Comparison of ENCODE assay signal across 8 mouse cellular contexts in genomic region chr3:121814877-121815548, GRCm38 (mm10). TPM values are rescaled to one million over a fixed set of nuclear protein-coding genes. Genes with fewer than 3 reads are reported as not detected.
DNase-seq lines count a peak whose midpoint lies in the region; ATAC-seq and TF ChIP-seq lines count a peak whose summit lies in the region.

Gene Abcd3, minus strand, starts transcription at chr3:121815302.

- H3K4me1 ChIP-seq in brown adipose tissue, adult 24 weeks (ENCODE audit: control insufficient read depth, insufficient read depth, insufficient read length, low read length), result peaks cover 5% of the 10 kb centered on the region
- H3K4me1 ChIP-seq in heart, embryonic 15.5 days (replicated peaks), result peaks cover 15% of the 10 kb centered on the region
- H3K4me1 ChIP-seq in liver, embryonic 14.5 days (replicated peaks; ENCODE audit: control insufficient read depth in 2 of 2, insufficient read depth in 2 of 2, low read length in 1 of 2), result peaks cover 0 to 5% of the 10 kb centered on the region in 2 experiments; a peak in 1 of 4 replicates
- H3K4me1 ChIP-seq in neural tube, embryonic 11.5 days (ENCODE audit: control insufficient read depth, insufficient read depth, low read length), result peaks cover 10% of the 10 kb centered on the region; the same call in 1 of the 2 replicates
- no peaks in the 10 kb centered on the region for H3K4me1 ChIP-seq in stomach, postnatal 0 days (replicated peaks; ENCODE audit: control insufficient read depth, insufficient read depth)

- peak within 1 kb of the TSS; percentile 93 for H3K9ac ChIP-seq in heart, embryonic 15.5 days
- peak within 1 kb of the TSS; percentile 75 for H3K9ac ChIP-seq in liver, embryonic 14.5 days (replicated peaks)
- peak within 1 kb of the TSS; percentile 92 for H3K9ac ChIP-seq in neural tube, embryonic 11.5 days (ENCODE audit: low read length)
- H3K9ac ChIP-seq in stomach, postnatal 0 days (ENCODE audit: low read length), result peak within 1 kb of the TSS; percentile 97

- DNase-seq in CD4-positive, CD25-positive, alpha-beta regulatory T cell, adult 2 months (ENCODE audit: low read depth, low spot score), result peak; percentile 79
- peak; percentile 57 for DNase-seq in fibroblast of lung, adult 2 months (ENCODE audit: low read depth)
- DNase-seq in kidney, postnatal 25 days, result peak; percentile 89 to 94
- peak; percentile 46 to 57 (median 55) for DNase-seq in liver, embryonic 14.5 days (ENCODE audit: low read depth in 3 of 3, low spot score in 3 of 3)
- DNase-seq in neural tube, embryonic 11.5 days (ENCODE audit: low spot score), result peak; percentile 99
- DNase-seq in stomach, postnatal 0 days (ENCODE audit: low spot score), result peak; percentile 88

- TF ChIP-seq CTCF in liver, embryonic 14.5 days (IDR thresholded peaks at IDR 0.05; ENCODE audit: low read depth), result no peak
- peak; percentile 44 for TF ChIP-seq CTCF in stomach, postnatal 0 days (IDR thresholded peaks at IDR 0.05; ENCODE audit: low read depth)

- peak; percentile 91 for ATAC-seq in heart, embryonic 15.5 days (replicated peaks; ENCODE audit: insufficient number of reproducible peaks, insufficient read depth, low FRiP score, low read depth)
- peak; percentile 90 for ATAC-seq in liver, embryonic 14.5 days (ENCODE audit: insufficient read depth)
- peak; percentile 94 for ATAC-seq in neural tube, embryonic 11.5 days (ENCODE audit: insufficient read depth, low FRiP score, low TSS enrichment)
- peak; percentile 83 for ATAC-seq in stomach, postnatal 0 days (ENCODE audit: low FRiP score, low TSS enrichment)

- H3K36me3 ChIP-seq in heart, embryonic 15.5 days, result no peaks in the 10 kb centered on the region
- no peaks in the 10 kb centered on the region for H3K36me3 ChIP-seq in liver, embryonic 14.5 days (replicated peaks; ENCODE audit: control insufficient read depth, insufficient read depth, low read depth)
- H3K36me3 ChIP-seq in neural tube, embryonic 11.5 days (ENCODE audit: control insufficient read depth, insufficient read depth, low read length), result no peaks in the 10 kb centered on the region
- H3K36me3 ChIP-seq in stomach, postnatal 0 days (ENCODE audit: control insufficient read depth, insufficient read depth, low read length), result no peaks in the 10 kb centered on the region

- peak within 1 kb of the TSS; percentile 93 for H3K4me3 ChIP-seq in brown adipose tissue, adult 24 weeks (ENCODE audit: insufficient read depth, low read depth, low read length)
- H3K4me3 ChIP-seq in heart, embryonic 15.5 days, result peak within 1 kb of the TSS; percentile 88
- H3K4me3 ChIP-seq in liver, embryonic 14.5 days (ENCODE audit: insufficient read depth in 1 of 2, low read depth in 2 of 2, low read length in 2 of 2), result peak within 1 kb of the TSS; percentile 83 to 88
- peak within 1 kb of the TSS; percentile 82 for H3K4me3 ChIP-seq in neural tube, embryonic 11.5 days (ENCODE audit: low read depth, low read length)
- H3K4me3 ChIP-seq in stomach, postnatal 0 days (ENCODE audit: low read depth, low read length), result peak within 1 kb of the TSS; percentile 89

- H3K27ac ChIP-seq in brown adipose tissue, adult 24 weeks (replicated peaks; ENCODE audit: low read depth, low read length), result peak within 1 kb of the TSS; percentile 94
- H3K27ac ChIP-seq in heart, embryonic 15.5 days, result peak within 1 kb of the TSS; percentile 99
- peak within 1 kb of the TSS; percentile 58 for H3K27ac ChIP-seq in liver, embryonic 14.5 days
- peak within 1 kb of the TSS; percentile 93 for H3K27ac ChIP-seq in neural tube, embryonic 11.5 days (ENCODE audit: low read depth, low read length)
- peak within 1 kb of the TSS; percentile 99 for H3K27ac ChIP-seq in stomach, postnatal 0 days (replicated peaks)

- peak within 1 kb of the TSS; percentile 75 for H3K4me2 ChIP-seq in heart, embryonic 15.5 days
- H3K4me2 ChIP-seq in liver, embryonic 14.5 days (ENCODE audit: low read depth), result peak within 1 kb of the TSS; percentile 85
- H3K4me2 ChIP-seq in neural tube, embryonic 11.5 days (ENCODE audit: low read depth), result peak within 1 kb of the TSS; percentile 74
- H3K4me2 ChIP-seq in stomach, postnatal 0 days (replicated peaks; ENCODE audit: low read depth), result peak within 1 kb of the TSS; percentile 71

- WGBS in heart, embryonic 15.5 days, result under 1% methylated on average over 81 of the region's 99 CpGs
- WGBS in liver, embryonic 14.5 days (ENCODE audit: insufficient replicate concordance), result under 1% methylated on average over 87 of the region's 99 CpGs
- under 1% methylated on average over 98 of the region's 99 CpGs for WGBS in neural tube, embryonic 11.5 days
- under 1% methylated on average over 91 of the region's 99 CpGs for WGBS in stomach, postnatal 0 days

- H3K9me3 ChIP-seq in heart, embryonic 15.5 days (replicated peaks), result no peaks in the 10 kb centered on the region
- no peaks in the 10 kb centered on the region for H3K9me3 ChIP-seq in liver, embryonic 14.5 days (ENCODE audit: control insufficient read depth, low read length)
- no peaks in the 10 kb centered on the region for H3K9me3 ChIP-seq in neural tube, embryonic 11.5 days (ENCODE audit: control insufficient read depth, low read length)
- H3K9me3 ChIP-seq in stomach, postnatal 0 days (ENCODE audit: control insufficient read depth, low read length), result no peaks in the 10 kb centered on the region

- H3K27me3 ChIP-seq in heart, embryonic 15.5 days, result no peaks in the 10 kb centered on the region
- no peaks in the 10 kb centered on the region for H3K27me3 ChIP-seq in liver, embryonic 14.5 days (ENCODE audit: control insufficient read depth, insufficient read depth, low read length)
- H3K27me3 ChIP-seq in neural tube, embryonic 11.5 days (ENCODE audit: control insufficient read depth, insufficient read depth, low read length), result no peaks in the 10 kb centered on the region
- H3K27me3 ChIP-seq in stomach, postnatal 0 days (ENCODE audit: control insufficient read depth, insufficient read depth, low read length), result no peaks in the 10 kb centered on the region

- no peak for TF ChIP-seq EP300 in liver, embryonic 14.5 days (IDR thresholded peaks at IDR 0.05; ENCODE audit: low read depth)
- peak; percentile 54 for TF ChIP-seq EP300 in stomach, postnatal 0 days (optimal IDR thresholded peaks at IDR 0.05)

RNA-seq across cellular contexts. Expression of gene Abcd3, which starts in this region (rescaled TPM):
- polyA plus RNA-seq in brown adipose tissue, adult 24 weeks (2012; ENCODE audit: insufficient read depth, insufficient read length, missing spikeins), result 166 and 209 TPM in 2 replicates
- polyA plus RNA-seq in heart, embryonic 15.5 days (2015; fragmentation: Nextera tagmentation; extraction: Ambion mirVana), result 40.9 and 43.7 TPM in 2 replicates
- 3.6 and 6.1 TPM in 2 replicates for polyA plus RNA-seq in liver, embryonic 14.5 days (2012; rRNA removed)
- 16.5 and 18.8 TPM in 2 replicates for polyA plus RNA-seq in liver, embryonic 14.5 days (2014; fragmentation: Nextera tagmentation; extraction: Ambion mirVana)
- polyA plus RNA-seq in neural tube, embryonic 11.5 days (2014; fragmentation: Nextera tagmentation; extraction: Ambion mirVana), result 59.4 and 61.7 TPM in 2 replicates
- 115 and 118 TPM in 2 replicates for polyA plus RNA-seq in stomach, postnatal 0 days (2015; fragmentation: Nextera tagmentation; extraction: Ambion mirVana)

Comparison
In these comparisons a context has a peak if more than half of its experiments do, and no peak if none do; other contexts are left out.
1. Peak in every context shown above with its lines: DNase-seq, ATAC-seq, H3K4me3 ChIP-seq and H3K27ac ChIP-seq.